Mouse (Mus musculus) heart, embryonic 15.5 days (tissue): ENCODE results near the gene Pth2r. TPM values are rescaled to one million over a fixed set of nuclear protein-coding genes. Genes with fewer than 3 reads are reported as not detected.

Experiments
- ATAC-seq: fragments of 200-750 bp; cut with Nextera tagmentation; replicated peaks from 2 replicates; pipeline ENCODE4 v1.8.0; 2017; ENCODE audit warnings: low read depth, moderate TSS enrichment; ENCODE audit not compliant: insufficient number of reproducible peaks, insufficient read depth, low FRiP score
- H3K27ac ChIP-seq: fragments of 300-500 bp; sonication (generic); 2 replicates; pipeline ENCODE4 v1.5.1; 2015; ENCODE audit warnings: mild to moderate bottlenecking, inconsistent platforms
- H3K27me3 ChIP-seq: fragments of 300-500 bp; sonication (generic); 2 replicates; pipeline ENCODE4 v1.6.1; 2015; ENCODE audit warnings: inconsistent platforms
- H3K36me3 ChIP-seq: fragments of 300-500 bp; sonication (generic); 2 replicates; pipeline ENCODE4 v1.6.1; 2015; ENCODE audit warnings: mild to moderate bottlenecking, inconsistent platforms
- H3K4me1 ChIP-seq: fragments of 300-500 bp; sonication (generic); replicated peaks from 2 replicates; pipeline ENCODE4 v1.6.1; 2015; ENCODE audit warnings: inconsistent platforms
- H3K4me2 ChIP-seq: fragments of 300-500 bp; sonication (generic); 2 replicates; pipeline ENCODE4 v1.6.1; 2015; ENCODE audit warnings: inconsistent platforms, mild to moderate bottlenecking, moderate library complexity
- H3K4me3 ChIP-seq: fragments of 300-500 bp; sonication (generic); 2 replicates; pipeline ENCODE4 v1.5.1; 2015; ENCODE audit warnings: mild to moderate bottlenecking, inconsistent platforms
- H3K9ac ChIP-seq: fragments of 300-500 bp; sonication (generic); 2 replicates; pipeline ENCODE4 v1.6.1; 2015; ENCODE audit warnings: mild to moderate bottlenecking, inconsistent platforms
- H3K9me3 ChIP-seq: fragments of 300-500 bp; sonication (generic); replicated peaks from 2 replicates; pipeline ENCODE4 v1.6.1; 2016; ENCODE audit warnings: inconsistent platforms
- WGBS: fragments of 180-500 bp; shearing (Covaris S2); methylation state at CpG from one replicate; pipeline ENCODE4 v1.1.7; 2015; ENCODE audit warnings: mixed read lengths; 5-methylcytosine and 5-hydroxymethylcytosine counted together
- polyA plus RNA-seq: library from polyadenylated mRNA; unstranded; fragments of >200 nt; fragmentation: Nextera tagmentation; extraction: Ambion mirVana; gene quantifications from 2 replicates; pipeline ENCODE4 v1.2.1, GENCODE M21; 2015

The Pth2r gene
- polyA plus RNA-seq, 1 experiment from 2014 or later: not detected

- Histone ChIP-seq H3K27me3 (no peaks in the 10 kb centered on the region), H3K27ac (no peak overlapping the region), H3K4me3 (no peak overlapping the region), H3K36me3 (no peaks in the 10 kb centered on the region), H3K4me1 (no peaks in the 10 kb centered on the region), H3K4me2 (no peak overlapping the region), H3K9ac (no peak overlapping the region), H3K9me3 (no peaks in the 10 kb centered on the region)
- 78% methylated on average over 5 of the region's 5 CpGs for WGBS
- no peak for ATAC-seq
These were observed 52.2 kb downstream of the Pth2r start for GRCm38 (mm10) chr1:65334026-65334425.

DNA sequence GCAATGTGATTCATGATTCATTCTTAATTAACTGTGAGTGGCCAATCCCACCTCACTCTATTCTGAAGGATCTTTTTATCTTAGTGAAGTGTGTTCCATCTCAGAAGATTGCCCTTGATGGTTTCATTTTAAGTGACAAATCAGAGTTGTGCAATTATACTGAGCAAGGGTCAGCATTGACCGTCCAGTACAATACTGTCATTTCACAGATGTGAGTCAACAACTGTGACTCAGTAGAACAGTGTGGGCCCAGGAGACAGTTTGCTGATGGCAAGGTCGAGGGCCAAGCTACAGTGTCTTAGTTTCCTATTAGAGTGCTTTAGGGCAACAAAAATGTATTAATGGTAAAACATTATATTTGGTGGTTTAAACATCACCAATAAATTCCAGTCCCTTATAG is 55.9 kb downstream of the Pth2r start:
- Histone ChIP-seq H3K9me3 (no peaks in the 10 kb centered on the region), H3K4me3 (no peak overlapping the region), H3K27me3 (no peaks in the 10 kb centered on the region), H3K36me3 (no peaks in the 10 kb centered on the region), H3K4me2 (no peak overlapping the region), H3K9ac (no peak overlapping the region), H3K4me1 (no peaks in the 10 kb centered on the region), H3K27ac (no peak overlapping the region)
- 79% methylated on average over 2 of the region's 2 CpGs for WGBS
- ATAC-seq: no peak

DNA sequence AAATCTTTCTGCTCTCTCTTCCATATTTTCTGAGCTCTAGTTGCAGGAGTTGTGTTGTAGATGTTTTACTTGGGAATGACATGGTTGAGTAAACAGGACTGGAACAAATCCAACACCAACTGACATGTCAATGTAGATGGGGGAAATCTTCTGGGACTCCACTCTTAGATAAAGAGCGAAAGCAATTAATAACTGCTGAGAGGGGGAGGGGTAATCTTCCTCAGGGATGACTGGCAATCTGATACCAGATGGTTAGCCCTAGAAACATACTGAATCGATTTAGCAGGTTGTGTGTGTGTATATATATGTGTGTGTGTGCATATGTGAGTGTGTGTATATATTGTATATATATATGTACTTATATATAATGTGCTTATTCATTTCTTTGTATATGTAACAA is 58.4 kb downstream of the Pth2r start:
- no peaks in the 10 kb centered on the region for H3K9me3 ChIP-seq
- H3K4me2 ChIP-seq: no peak overlapping the region
- no peak for ATAC-seq
- no peak overlapping the region for H3K4me3 ChIP-seq
- no peaks in the 10 kb centered on the region for H3K27me3 ChIP-seq
- 56% methylated on average over 2 of the region's 2 CpGs for WGBS
- no peak overlapping the region for H3K9ac ChIP-seq
- no peaks in the 10 kb centered on the region for H3K4me1 ChIP-seq
- no peaks in the 10 kb centered on the region for H3K36me3 ChIP-seq
- H3K27ac ChIP-seq: no peak overlapping the region

- H3K4me1 ChIP-seq: no peaks in the 10 kb centered on the region
- no peak overlapping the region for H3K4me2 ChIP-seq
- H3K9ac ChIP-seq: no peak overlapping the region
- no peak for ATAC-seq
- H3K4me3 ChIP-seq: no peak overlapping the region
- H3K27ac ChIP-seq: no peak overlapping the region
- WGBS: 75% methylated on average over 2 of the region's 2 CpGs
- no peaks in the 10 kb centered on the region for H3K27me3 ChIP-seq
- H3K9me3 ChIP-seq: no peaks in the 10 kb centered on the region
- H3K36me3 ChIP-seq: no peaks in the 10 kb centered on the region
These were observed 71.1 kb downstream of the Pth2r start for GRCm38 (mm10) chr1:65352979-65353378.

DNA sequence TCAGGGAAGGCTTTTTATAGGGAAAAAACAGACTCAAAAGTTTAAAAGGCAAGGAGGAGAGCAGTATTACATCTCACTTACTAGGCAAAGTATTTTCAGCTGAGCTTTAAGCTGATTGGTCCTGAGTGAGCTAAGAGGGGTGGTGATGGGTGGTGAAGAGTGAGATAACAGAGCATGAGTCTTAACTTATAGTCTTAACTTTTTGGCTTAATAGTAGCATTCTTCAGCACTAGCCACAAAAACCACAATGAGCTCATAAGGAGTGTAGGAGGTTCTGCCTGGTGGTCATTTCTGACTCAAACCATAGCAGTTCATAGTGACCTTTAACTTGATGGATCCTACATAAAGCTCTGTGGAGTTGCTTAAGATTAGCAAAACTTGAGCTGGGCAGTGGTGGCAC is 72.3 kb downstream of the Pth2r start:
- Histone ChIP-seq H3K27me3 (no peaks in the 10 kb centered on the region), H3K27ac (no peak overlapping the region), H3K4me2 (no peak overlapping the region), H3K4me1 (no peaks in the 10 kb centered on the region), H3K9ac (no peak overlapping the region), H3K9me3 (no peaks in the 10 kb centered on the region), H3K4me3 (no peak overlapping the region), H3K36me3 (no peaks in the 10 kb centered on the region)
- no peak for ATAC-seq

DNA sequence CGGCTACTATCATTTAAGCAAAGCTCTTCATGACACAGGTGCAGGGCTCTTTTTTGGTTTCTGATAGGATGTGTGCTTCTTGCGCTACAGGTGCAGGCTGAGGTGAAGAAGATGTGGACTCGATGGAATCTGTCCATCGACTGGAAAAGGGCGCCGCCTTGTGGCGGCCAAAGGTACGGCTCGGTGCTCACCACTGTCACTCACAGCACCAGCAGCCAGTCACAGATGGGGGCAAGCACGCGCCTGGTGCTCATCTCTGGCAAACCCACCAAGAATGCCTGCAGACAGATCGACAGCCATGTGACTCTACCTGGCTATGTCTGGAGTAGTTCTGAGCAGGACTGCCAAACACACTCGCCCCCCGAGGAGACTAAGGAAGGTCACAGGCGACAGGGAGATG is 106.5 kb downstream of the Pth2r start:
- H3K27ac ChIP-seq: no peak overlapping the region
- H3K36me3 ChIP-seq: no peaks in the 10 kb centered on the region
- no peak overlapping the region for H3K4me2 ChIP-seq
- no peak overlapping the region for H3K4me3 ChIP-seq
- H3K9ac ChIP-seq: no peak overlapping the region
- H3K27me3 ChIP-seq: no peaks in the 10 kb centered on the region
- no peaks in the 10 kb centered on the region for H3K9me3 ChIP-seq
- no peak for ATAC-seq
- no peaks in the 10 kb centered on the region for H3K4me1 ChIP-seq
- WGBS: 32% methylated on average over 15 of the region's 15 CpGs

GRCm38 (mm10) chr1:65389621-65390020 is 107.8 kb downstream of the Pth2r start:
- Histone ChIP-seq H3K36me3 (no peaks in the 10 kb centered on the region), H3K4me2 (no peak overlapping the region), H3K9me3 (no peaks in the 10 kb centered on the region), H3K27me3 (no peaks in the 10 kb centered on the region), H3K4me1 (no peaks in the 10 kb centered on the region), H3K9ac (no peak overlapping the region), H3K27ac (no peak overlapping the region), H3K4me3 (no peak overlapping the region)
- WGBS: 94% methylated on average over 15 of the region's 15 CpGs
- no peak for ATAC-seq

GRCm38 (mm10) chr1:65407441-65407840 is 125.6 kb downstream of the Pth2r start:
- Histone ChIP-seq H3K4me2 (no peak overlapping the region), H3K9ac (no peak overlapping the region), H3K27ac (no peak overlapping the region), H3K4me1 (no peaks in the 10 kb centered on the region), H3K9me3 (no peaks in the 10 kb centered on the region), H3K27me3 (no peaks in the 10 kb centered on the region), H3K36me3 (no peaks in the 10 kb centered on the region), H3K4me3 (no peak overlapping the region)
- ATAC-seq: no peak
- 73% methylated on average over 5 of the region's 5 CpGs for WGBS

DNA sequence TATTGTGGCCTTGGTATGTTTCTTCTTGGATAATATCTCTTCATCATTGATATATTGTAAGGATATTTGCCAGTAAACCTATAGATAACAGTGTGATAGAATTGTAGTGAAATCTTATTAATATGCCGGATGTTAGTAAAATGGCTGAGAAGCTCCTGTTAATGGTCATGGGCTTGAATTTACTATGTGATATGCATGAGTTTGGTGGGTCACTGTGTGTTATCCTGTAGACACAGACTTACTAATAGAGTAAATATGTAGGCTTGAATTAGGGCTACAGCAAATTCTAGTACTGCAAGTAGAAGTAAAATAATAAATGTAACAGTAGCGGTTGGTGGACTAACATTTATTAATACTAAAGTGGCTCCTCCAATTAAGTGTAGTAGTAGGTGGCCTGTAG is 139.1 kb downstream of the Pth2r start:
- no peak overlapping the region for H3K4me3 ChIP-seq
- H3K27me3 ChIP-seq: no peaks in the 10 kb centered on the region
- H3K36me3 ChIP-seq: no peaks in the 10 kb centered on the region
- no peak overlapping the region for H3K4me2 ChIP-seq
- no peak for ATAC-seq
- WGBS: 92% methylated on average over 2 of the region's 2 CpGs
- no peak overlapping the region for H3K9ac ChIP-seq
- no peaks in the 10 kb centered on the region for H3K4me1 ChIP-seq
- no peak overlapping the region for H3K27ac ChIP-seq
- no peaks in the 10 kb centered on the region for H3K9me3 ChIP-seq

DNA sequence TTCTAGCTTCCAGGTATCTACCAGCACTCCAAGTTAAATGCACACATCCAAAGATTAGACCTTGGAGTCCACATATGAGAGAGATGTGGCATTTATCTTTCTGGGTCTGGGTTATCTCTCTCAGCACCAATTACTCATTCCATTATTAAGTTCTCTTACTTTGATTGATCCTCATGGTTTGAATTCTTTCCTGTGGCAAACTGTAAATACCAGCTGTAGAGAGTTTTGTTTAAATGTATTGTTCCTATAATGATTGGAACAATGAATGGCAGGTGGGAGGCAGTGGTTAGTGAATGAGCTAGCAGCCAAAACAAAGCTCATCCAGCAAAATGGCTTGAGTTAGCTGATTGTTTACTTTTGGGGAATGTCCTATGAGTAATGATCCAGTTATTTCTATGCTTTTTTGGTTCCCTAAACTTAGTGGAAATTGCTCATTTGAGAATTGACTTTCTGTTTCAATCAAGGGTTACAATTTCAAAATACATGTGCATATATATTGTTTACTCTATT is 140.7 kb downstream of the Pth2r start:
- no peak overlapping the region for H3K4me2 ChIP-seq
- ATAC-seq: no peak

More for the DNA sequence above, 140.7 kb downstream of the Pth2r start:
- Histone ChIP-seq H3K36me3 (no peaks in the 10 kb centered on the region), H3K9ac (no peak overlapping the region), H3K4me1 (no peaks in the 10 kb centered on the region), H3K27me3 (no peaks in the 10 kb centered on the region), H3K4me3 (no peak overlapping the region), H3K9me3 (no peaks in the 10 kb centered on the region), H3K27ac (no peak overlapping the region)
